Mouse (Mus musculus) embryonic facial prominence, embryonic 11.5 days (tissue): ENCODE data around the gene Maco1. TPM values are rescaled to one million over a fixed set of nuclear protein-coding genes. Genes with fewer than 3 reads are reported as not detected.

Experiments used
- ATAC-seq: fragments of 200-750 bp; cut with Nextera tagmentation; replicated peaks from 2 replicates; pipeline ENCODE4 v1.8.0; 2017; ENCODE audit warnings: low read depth; ENCODE audit not compliant: insufficient number of reproducible peaks, low FRiP score, low TSS enrichment
- DNase-seq: peaks from one replicate; pipeline ENCODE4 v3.0.0-alpha.2; 2015; ENCODE audit warnings: low spot score
- H3K27ac ChIP-seq: fragments of 300-500 bp; sonication (generic); replicated peaks from 2 replicates; pipeline ENCODE4 v1.5.1; 2014; ENCODE audit warnings: mild to moderate bottlenecking, low read depth, low read length, control low read depth
- H3K27me3 ChIP-seq: fragments of 300-500 bp; sonication (generic); 2 replicates; pipeline ENCODE4 v1.6.1; 2014; ENCODE audit warnings: mild to moderate bottlenecking, low read length, moderate library complexity, mixed read lengths; ENCODE audit not compliant: control insufficient read depth, insufficient read depth
- H3K36me3 ChIP-seq: fragments of 300-500 bp; sonication (generic); replicated peaks from 2 replicates; pipeline ENCODE4 v1.6.1; 2014; ENCODE audit warnings: low read depth, mild to moderate bottlenecking, low read length, moderate library complexity, mixed read lengths; ENCODE audit not compliant: control insufficient read depth, insufficient read depth
- H3K4me1 ChIP-seq: fragments of 300-500 bp; sonication (generic); 2 replicates; pipeline ENCODE4 v1.6.1; 2014; ENCODE audit warnings: low read length, mixed read lengths; ENCODE audit not compliant: control insufficient read depth, insufficient read depth
- H3K4me2 ChIP-seq: fragments of 300-500 bp; sonication (generic); 2 replicates; pipeline ENCODE4 v1.6.1; 2014; ENCODE audit warnings: low read depth, mild to moderate bottlenecking, control low read depth, low read length, moderate library complexity
- H3K4me3 ChIP-seq: fragments of 300-500 bp; sonication (generic); 2 replicates; pipeline ENCODE4 v1.5.1; 2014; ENCODE audit warnings: low read depth, low read length, control low read depth
- H3K9ac ChIP-seq: fragments of 300-500 bp; sonication (generic); replicated peaks from 2 replicates; pipeline ENCODE4 v1.6.1; 2014; ENCODE audit warnings: mild to moderate bottlenecking, control low read depth, low read length
- H3K9me3 ChIP-seq: fragments of 300-500 bp; sonication (generic); replicated peaks from 2 replicates; pipeline ENCODE4 v1.6.1; 2016; ENCODE audit warnings: mild to moderate bottlenecking, low read length, inconsistent platforms, mixed read lengths; ENCODE audit not compliant: control insufficient read depth
- WGBS: fragments of 180-500 bp; shearing (Covaris S2); extraction: QIAGEN DNeasy Blood & Tissue Kit; methylation state at CpG from one replicate; pipeline ENCODE4 v1.1.7; 2014; 5-methylcytosine and 5-hydroxymethylcytosine counted together
- polyA plus RNA-seq: library from polyadenylated mRNA; unstranded; fragments of >200 nt; fragmentation: Nextera tagmentation; extraction: Ambion mirVana; gene quantifications from 2 replicates; pipeline ENCODE4 v1.2.1, GENCODE M21; 2014

Maco1 gene
- polyA plus RNA-seq, 1 experiment from 2014 or later: 47.0 TPM

- Histone ChIP-seq H3K27me3 (no peaks in the 10 kb centered on the region), H3K27ac (no peak overlapping the region), H3K36me3 (no peaks in the 10 kb centered on the region), H3K9me3 (no peaks in the 10 kb centered on the region), H3K4me2 (no peak overlapping the region), H3K4me3 (no peak overlapping the region), H3K9ac (no peak overlapping the region), H3K4me1 (no peaks in the 10 kb centered on the region)
- no peak for DNase-seq
- WGBS: 68% methylated on average over 6 of the region's 6 CpGs
- ATAC-seq: no peak
Measured at GRCm38 (mm10) chr4:134760281-134760680, 92.9 kb downstream of the Maco1 start.

- no peak overlapping the region for H3K4me2 ChIP-seq
- ATAC-seq (no peak), DNase-seq (no peak)
- no peaks in the 10 kb centered on the region for H3K27me3 ChIP-seq
- H3K9me3 ChIP-seq: no peaks in the 10 kb centered on the region
- H3K4me3 ChIP-seq: no peak overlapping the region
- no peak overlapping the region for H3K27ac ChIP-seq
- H3K9ac ChIP-seq: no peak overlapping the region
- WGBS: 94% methylated on average over 7 of the region's 7 CpGs
- no peaks in the 10 kb centered on the region for H3K36me3 ChIP-seq
- no peaks in the 10 kb centered on the region for H3K4me1 ChIP-seq
Measured at GRCm38 (mm10) chr4:134759564-134759963, 93.6 kb downstream of the Maco1 start.

GRCm38 (mm10) chr4:134758922-134759321, 94.2 kb downstream of the Maco1 start:
- Histone ChIP-seq H3K4me3 (no peak overlapping the region), H3K4me1 (peaks cover 4% of the 10 kb centered on the region; the same call in 1 of the 2 replicates), H3K27ac (no peak overlapping the region), H3K36me3 (no peaks in the 10 kb centered on the region), H3K27me3 (no peaks in the 10 kb centered on the region), H3K9me3 (no peaks in the 10 kb centered on the region), H3K4me2 (no peak overlapping the region), H3K9ac (no peak overlapping the region)
- no peak for DNase-seq
- 95% methylated on average over 14 of the region's 14 CpGs for WGBS
- no peak for ATAC-seq

GRCm38 (mm10) chr4:134758367-134758766, 94.8 kb downstream of the Maco1 start:
- H3K9me3 ChIP-seq: no peaks in the 10 kb centered on the region
- no peak overlapping the region for H3K27ac ChIP-seq
- H3K36me3 ChIP-seq: no peaks in the 10 kb centered on the region
- no peak overlapping the region for H3K9ac ChIP-seq
- DNase-seq (no peak), ATAC-seq (no peak)
- H3K4me2 ChIP-seq: no peak overlapping the region
- H3K27me3 ChIP-seq: no peaks in the 10 kb centered on the region
- peaks cover 4% of the 10 kb centered on the region; the same call in 1 of the 2 replicates for H3K4me1 ChIP-seq
- no peak overlapping the region for H3K4me3 ChIP-seq
- WGBS: 81% methylated on average over 4 of the region's 4 CpGs

GRCm38 (mm10) chr4:134756953-134757352, 96.2 kb downstream of the Maco1 start:
- H3K4me2 ChIP-seq: no peak overlapping the region
- H3K27ac ChIP-seq: no peak overlapping the region
- H3K4me3 ChIP-seq: no peak overlapping the region
- no peak for ATAC-seq
- 74% methylated on average over 7 of the region's 7 CpGs for WGBS
- H3K36me3 ChIP-seq: no peaks in the 10 kb centered on the region
- peaks cover 6% of the 10 kb centered on the region; the same call in 1 of the 2 replicates for H3K4me1 ChIP-seq
- no peak for DNase-seq
- H3K9ac ChIP-seq: no peak overlapping the region
- H3K27me3 ChIP-seq: no peaks in the 10 kb centered on the region
- no peaks in the 10 kb centered on the region for H3K9me3 ChIP-seq

GRCm38 (mm10) chr4:134754941-134755340, 98.2 kb downstream of the Maco1 start:
- H3K27ac ChIP-seq: no peak overlapping the region
- DNase-seq: no peak
- no peak overlapping the region for H3K4me3 ChIP-seq
- H3K9ac ChIP-seq: no peak overlapping the region
- no peaks in the 10 kb centered on the region for H3K9me3 ChIP-seq
- H3K4me2 ChIP-seq: no peak overlapping the region
- no peak for ATAC-seq
- H3K27me3 ChIP-seq: no peaks in the 10 kb centered on the region
- 80% methylated on average over 13 of the region's 13 CpGs for WGBS
- peaks cover 6% of the 10 kb centered on the region; the same call in 1 of the 2 replicates for H3K4me1 ChIP-seq
- H3K36me3 ChIP-seq: no peaks in the 10 kb centered on the region

GRCm38 (mm10) chr4:134754371-134754770, 98.8 kb downstream of the Maco1 start:
- peaks cover 6% of the 10 kb centered on the region; the same call in 1 of the 2 replicates for H3K4me1 ChIP-seq

GRCm38 (mm10) chr4:134753516-134754261, 99.5 kb downstream of the Maco1 start:
- Histone ChIP-seq H3K27ac (0 out of 2 replicates have a peak overlapping the region, but pooled peaks have one; percentile 28), H3K4me1 (peaks cover 6% of the 10 kb centered on the region; the same call in 1 of the 2 replicates), H3K9ac (0 out of 2 replicates have a peak overlapping the region, but pooled peaks have one; percentile 18), H3K36me3 (no peaks in the 10 kb centered on the region), H3K4me2 (no peak overlapping the region), H3K4me3 (no peak overlapping the region), H3K9me3 (no peaks in the 10 kb centered on the region), H3K27me3 (no peaks in the 10 kb centered on the region)
- DNase-seq (no peak), ATAC-seq (no peak)
- 41% methylated on average over 17 of the region's 17 CpGs for WGBS

More at GRCm38 (mm10) chr4:134754371-134754770, 98.8 kb downstream of the Maco1 start:
- Histone ChIP-seq H3K4me2 (no peak overlapping the region), H3K4me3 (no peak overlapping the region), H3K9ac (0 out of 2 replicates have a peak overlapping the region, but pooled peaks have one; percentile 13), H3K27ac (no peak overlapping the region), H3K9me3 (no peaks in the 10 kb centered on the region), H3K27me3 (no peaks in the 10 kb centered on the region), H3K36me3 (no peaks in the 10 kb centered on the region)
- DNase-seq (no peak), ATAC-seq (no peak)
- 46% methylated on average over 10 of the region's 10 CpGs for WGBS
